Mouse (Mus musculus): Measurements from ENCODE around the gene Tnfrsf23.
"Not testable (repeated sequence)": the region's sequence is repeated elsewhere in the genome, so short reads cannot be mapped to it uniquely, and the experiment has no call there.

Tnfrsf23 gene

DNA sequence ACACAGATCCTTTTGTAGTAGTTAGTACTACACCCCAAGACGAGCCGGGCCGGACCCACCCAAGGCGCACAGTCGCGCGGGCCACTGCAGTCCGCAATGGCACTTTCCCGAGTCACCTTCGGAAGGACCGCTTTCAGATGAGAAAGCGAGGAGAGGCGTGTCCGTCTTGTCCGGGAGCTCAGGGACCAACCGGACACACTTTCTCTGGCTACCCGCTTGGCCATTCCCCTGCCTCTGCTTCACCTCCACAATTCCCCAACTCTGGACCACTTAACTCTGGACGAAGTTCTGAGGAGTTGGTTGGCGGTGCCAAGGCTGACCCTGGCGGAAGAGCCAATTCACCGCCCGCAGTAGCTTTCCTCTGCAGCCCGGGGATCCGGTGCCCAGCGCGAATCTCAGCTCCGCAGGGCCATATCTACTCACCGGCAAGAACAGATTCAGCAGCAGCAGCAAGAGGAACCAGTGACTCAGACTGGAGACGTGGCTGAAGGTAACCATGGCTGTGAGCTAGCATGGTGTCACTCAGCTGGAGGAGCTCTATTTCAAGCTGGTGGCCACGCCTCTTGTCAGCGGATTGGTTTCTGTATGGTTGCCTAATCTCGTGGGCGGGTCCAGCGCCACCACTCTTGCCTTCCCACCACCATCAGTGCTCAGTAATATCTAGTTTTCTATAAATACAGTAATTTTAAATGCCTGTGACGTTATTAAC, at the start of gene Tnfrsf23:
TSS of gene Tnfrsf23 (minus strand) at position 514 of the 709 bp plus-strand sequence.
- DNase-seq: peak; percentile 43

DNA sequence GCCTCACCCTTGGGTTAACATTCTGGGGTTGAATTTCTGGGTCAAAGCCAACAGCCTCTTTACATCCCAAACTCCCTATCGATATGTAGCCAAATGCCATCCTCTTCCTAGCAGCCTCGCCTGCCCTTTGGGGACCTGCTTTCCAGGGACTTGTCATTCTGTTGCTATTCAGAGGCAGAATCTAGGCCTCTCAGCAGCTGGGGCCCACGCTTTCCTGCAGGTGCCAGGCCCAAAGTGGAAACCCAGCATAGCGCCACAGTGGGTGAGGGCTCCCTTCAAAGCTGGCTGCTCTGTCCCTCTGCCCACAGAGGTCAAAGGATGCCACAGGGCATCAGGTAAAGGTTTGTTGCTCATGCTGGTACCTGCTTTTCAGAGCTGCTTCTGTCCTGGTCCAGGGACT, 48.1 kb upstream of the Tnfrsf23 start:
- DNase-seq: no peak

DNA sequence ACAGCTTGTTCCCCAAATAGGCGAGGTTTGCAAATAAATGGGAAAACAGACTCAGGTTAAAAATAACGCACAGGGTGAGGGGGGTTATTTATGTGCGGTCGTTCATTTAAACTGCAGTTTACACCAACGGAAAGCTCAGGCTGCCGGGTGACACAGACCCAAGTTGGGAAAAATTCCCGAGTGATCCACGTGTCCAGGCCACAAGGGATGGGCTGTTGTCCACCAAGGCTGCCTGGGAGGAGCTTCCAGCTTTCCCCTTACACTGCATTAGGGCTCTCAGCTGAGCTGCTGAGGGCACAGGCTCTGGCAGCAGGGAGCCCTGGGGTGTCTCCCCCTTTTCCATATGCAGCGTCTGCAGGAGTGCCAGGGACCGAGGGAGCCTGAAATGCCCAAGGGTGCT, 44.2 kb upstream of the Tnfrsf23 start:
- no peak for DNase-seq

DNA sequence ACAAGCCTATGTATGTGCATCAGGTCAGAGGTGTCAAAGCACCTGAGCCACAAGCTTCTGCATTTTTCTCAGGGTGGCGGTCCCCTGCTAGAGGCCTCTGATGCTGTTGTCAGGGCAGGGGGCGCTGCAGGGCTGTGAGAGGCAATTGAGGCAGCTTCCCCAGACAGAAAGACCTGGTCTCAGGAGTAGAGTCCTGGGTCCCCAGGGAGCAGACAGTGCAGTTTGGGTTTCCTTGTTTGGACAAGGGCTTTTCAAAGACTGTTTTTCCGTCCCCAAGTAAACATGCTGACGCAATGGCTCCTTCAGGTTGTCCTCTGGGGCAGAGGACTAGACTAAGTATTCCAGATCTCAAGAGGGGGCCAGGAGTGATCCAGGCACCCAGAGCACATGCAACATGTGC, 40.7 kb upstream of the Tnfrsf23 start:
- no peak for DNase-seq

GRCm38 (mm10) chr7:143723841-143724240, 38.2 kb upstream of the Tnfrsf23 start:
- no peak for DNase-seq

- no peak for DNase-seq
Measured at GRCm38 (mm10) chr7:143722646-143723045, 37.0 kb upstream of the Tnfrsf23 start.

- no peak for DNase-seq
Measured at GRCm38 (mm10) chr7:143717811-143718210, 32.1 kb upstream of the Tnfrsf23 start.

DNA sequence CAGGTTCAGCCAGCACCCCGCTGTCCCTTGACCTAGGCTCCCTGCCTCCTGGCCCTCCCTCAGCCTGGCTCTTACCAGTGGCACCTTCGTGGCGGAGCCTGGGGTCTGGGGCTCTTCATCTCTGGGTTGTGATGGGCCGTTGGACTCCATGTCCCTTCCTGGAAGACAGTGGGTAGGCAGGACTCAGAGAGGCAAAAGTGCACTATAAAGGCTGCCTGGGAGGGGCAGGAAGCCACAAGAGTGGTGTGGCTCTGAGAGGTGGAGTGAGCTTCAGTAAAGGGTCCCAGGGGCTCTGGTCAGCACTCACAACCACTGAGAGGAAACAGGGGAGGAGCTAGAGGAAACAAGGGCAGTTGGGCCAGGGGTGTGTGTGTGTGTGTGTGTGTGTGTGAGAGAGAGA, 27.7 kb upstream of the Tnfrsf23 start:
- no peak for DNase-seq

DNA sequence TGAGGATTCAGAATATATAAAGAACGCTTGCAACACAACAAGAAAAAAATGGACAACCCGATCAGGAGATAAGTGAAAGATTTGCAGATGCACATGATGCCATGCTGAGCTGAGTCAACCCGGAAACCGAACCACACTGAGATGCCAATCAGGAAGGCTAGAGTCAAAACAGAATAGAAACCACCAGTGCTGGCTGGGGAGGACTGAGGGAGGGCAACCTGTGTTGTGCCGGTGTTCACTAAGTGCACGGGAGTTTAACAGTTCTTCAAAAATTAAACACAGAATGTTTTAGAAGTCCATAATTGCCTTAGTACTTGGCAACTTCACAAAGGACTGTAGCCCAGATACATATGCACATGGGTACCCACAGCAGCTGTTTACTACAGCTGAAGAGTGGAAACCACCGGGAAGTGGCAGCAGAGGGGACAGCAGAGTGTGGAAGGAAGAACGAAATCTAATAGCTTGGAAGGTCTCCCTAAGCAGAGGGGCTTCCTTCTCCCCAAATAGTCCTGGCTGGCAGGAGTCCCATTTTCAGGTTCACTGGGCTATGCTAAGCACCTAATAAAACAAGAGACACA, 27.2 kb upstream of the Tnfrsf23 start:
- DNase-seq: no peak

DNA sequence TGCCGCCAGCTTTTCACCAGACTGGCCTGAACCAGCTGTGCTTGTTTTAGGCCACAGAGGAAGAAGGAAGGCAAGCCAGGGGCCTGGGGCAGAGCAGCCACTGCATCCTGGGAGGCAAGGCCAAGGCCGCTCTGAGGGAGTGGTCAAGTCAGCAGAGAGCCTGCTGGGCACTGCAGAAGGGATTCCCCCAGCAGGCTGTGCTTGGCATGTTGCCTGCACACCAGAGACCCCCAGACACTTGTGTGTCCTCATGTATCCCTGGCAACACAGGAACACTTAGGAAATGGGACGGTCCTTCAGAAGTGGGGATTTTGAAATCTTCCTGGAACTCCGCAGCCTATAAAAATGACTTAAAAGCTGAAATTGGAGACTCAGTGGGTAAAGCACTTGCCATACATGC, 26.4 kb upstream of the Tnfrsf23 start:
- no peak for DNase-seq

DNA sequence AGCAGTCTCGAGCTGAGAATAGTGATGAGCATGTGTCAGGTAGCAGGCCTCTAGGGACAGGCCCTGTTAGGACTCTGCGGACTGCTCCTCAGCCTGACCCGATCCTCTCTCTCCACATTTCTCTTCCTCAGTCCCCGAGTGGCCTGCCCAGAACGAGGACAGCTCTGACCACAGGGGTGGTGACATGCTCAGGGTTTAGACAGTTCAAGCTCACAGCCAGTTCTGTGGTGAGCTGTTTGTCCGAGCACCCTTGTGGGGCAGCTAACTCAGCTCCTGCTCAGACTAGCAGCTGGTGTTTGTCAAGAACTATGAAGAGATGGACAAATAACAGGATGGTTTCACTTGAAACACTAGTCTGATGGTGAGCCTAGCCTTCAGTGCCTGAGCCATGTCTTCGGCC, 25.7 kb upstream of the Tnfrsf23 start:
- no peak for DNase-seq

GRCm38 (mm10) chr7:143709395-143709794, 23.7 kb upstream of the Tnfrsf23 start:
- DNase-seq: no peak

GRCm38 (mm10) chr7:143706697-143707438, 21.2 kb upstream of the Tnfrsf23 start:
- peak; percentile 96 to 99 for DNase-seq

GRCm38 (mm10) chr7:143696140-143696539, 10.5 kb upstream of the Tnfrsf23 start:
- peak; percentile 46 to 64 for DNase-seq

DNA sequence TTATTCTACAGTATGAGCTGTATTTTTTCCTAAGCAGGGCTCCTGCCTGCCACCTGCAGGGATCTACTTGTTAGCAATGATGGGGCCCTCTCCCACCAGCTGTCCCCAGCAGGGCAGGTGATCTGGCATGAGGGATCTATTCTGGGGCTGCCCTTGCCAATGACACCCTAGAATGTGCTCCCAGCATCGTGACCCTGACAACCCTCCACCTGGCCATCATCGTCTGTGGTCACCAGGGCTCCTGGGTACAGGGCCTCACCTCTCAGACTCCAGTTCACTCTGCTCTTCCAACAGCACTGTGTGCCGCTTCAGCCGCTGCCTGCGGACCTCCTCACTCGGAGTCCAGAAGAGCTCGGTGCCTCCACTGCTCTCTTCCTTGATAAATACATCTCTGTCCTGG, 8.9 kb upstream of the Tnfrsf23 start:
- DNase-seq: no peak

DNA sequence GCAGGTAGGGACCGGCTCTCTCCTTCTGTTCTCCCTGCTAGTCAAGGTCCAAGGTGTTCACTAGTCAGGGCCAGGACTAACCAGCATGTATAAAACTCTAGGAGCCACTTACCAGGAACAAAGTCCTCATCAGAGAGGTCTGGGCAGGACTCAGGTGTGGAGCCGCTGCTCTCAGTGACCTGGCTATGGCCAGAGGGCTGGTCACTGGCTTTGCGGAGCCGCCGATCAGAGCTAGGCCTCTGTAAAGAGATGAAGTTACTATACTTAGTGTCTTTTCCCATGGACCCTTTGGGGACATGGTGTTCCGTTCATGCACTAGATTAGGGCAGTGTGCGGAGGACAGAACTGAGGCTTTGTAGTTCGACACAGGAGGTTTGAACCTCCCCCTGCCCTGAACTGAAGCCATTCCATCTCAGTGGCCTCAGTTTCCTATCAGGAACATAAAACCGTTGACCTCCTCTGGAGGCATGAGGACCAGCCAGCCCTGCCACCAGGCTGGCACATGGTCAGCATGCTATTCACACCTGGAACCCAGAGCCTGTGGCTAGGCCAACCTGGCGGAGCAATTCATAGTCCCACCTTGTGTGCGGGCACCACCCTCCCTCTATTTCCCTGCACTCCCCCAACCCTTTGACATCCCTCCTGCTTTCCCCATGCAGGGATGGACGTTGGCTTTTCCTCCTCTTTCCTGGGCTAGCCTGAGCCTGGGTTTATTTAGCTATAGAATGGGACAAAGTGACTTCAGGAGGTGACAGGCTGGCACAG, 7.3 kb upstream of the Tnfrsf23 start:
- no peak for DNase-seq

DNA sequence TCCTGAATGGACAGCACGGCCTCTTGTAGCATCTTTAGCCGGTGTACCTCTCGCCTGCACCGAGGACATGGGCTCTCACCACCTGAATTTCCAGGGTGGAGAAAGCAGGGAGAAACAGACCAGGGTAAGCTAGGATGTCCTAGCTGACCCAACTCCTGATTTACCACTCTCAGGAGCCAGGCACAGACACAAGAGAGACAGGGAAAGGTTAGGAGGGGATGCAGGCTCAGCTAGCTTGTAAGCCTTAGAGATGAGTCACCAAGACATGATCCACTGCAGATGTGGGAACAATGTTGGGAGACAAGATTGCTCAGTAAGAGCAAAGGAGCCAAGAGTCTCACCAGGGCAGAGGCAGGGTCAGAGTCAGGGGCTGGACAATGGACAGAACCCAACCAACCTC, 6.2 kb upstream of the Tnfrsf23 start:
- DNase-seq: no peak

- no peak for DNase-seq
Measured at GRCm38 (mm10) chr7:143691181-143691580, 5.5 kb upstream of the Tnfrsf23 start.

GRCm38 (mm10) chr7:143689946-143690345, 4.3 kb upstream of the Tnfrsf23 start:
- DNase-seq: no peak

DNA sequence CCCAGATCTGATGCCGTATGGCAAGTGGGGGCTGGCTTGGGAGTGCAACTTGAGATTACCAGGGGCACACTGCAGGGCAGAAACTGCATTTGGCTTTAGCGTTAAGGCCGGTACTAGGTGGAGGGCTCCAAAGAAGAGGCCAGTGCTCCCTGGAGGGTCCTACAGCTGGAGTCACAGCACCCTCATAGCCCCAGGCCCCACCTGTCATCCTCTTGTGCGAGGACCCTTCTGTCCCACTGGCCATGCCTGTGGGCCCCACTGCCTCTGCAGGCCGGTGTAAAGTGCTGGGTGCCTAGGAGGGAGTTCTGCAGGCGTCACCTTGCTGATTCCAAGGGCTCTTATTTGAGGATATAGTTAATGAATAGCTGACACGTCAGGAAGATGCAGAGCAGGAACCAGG, 3.8 kb upstream of the Tnfrsf23 start:
- no peak for DNase-seq

DNA sequence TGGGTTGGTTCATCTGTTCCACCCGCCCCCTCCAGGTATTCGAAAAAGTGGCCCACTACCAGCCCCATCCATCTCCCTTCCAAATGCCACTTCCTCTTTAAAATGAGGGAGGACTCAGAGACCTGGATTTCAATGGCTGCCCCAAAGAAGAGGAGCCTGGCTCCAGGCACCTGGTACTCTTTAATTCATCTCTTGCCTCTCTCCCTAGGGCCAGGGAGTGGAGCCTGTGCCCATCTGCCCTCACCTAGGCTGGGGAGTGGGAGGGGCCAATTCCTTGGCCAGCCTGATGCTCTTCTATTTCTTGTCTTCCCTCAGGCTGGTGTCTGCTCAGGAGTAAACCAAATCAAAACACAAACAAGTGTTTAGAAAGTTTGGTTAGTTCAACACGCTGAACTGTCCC, 1.0 kb upstream of the Tnfrsf23 start:
- DNase-seq: not testable (repeated sequence)

GRCm38 (mm10) chr7:143686191-143686590, 519 bp upstream of the Tnfrsf23 start:
- not testable (repeated sequence) for DNase-seq

DNA sequence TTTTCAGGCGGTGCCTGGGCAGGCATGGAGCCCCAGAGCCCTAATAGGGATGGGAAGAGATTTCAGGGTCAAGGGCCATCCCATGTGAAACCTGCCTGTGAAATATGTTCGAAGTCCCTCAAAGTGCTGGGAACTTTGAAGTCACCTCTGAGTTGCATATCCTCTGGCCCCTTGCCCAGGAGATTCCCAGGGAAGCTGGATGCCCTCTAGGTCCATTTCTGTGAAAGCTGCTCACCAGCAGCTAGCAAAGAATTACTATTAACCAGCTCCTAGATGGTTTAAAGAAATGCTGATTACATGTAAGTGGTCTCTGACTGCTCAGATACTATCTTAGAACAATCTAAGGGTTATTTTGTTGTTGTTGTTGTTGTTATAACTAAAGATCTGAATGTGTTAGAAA, 1.1 kb downstream of the Tnfrsf23 start:
- DNase-seq: not testable (repeated sequence)
